Mouse (Mus musculus) T-helper 1 cell (primary cell): Measurements from ENCODE around the gene Blvrb.

Experiments
- in situ Hi-C: fragments of 300-600 bp; cut with MboI, MseI; formaldehyde crosslinking; loops from one replicate; pipeline ENCODE4 v1.15.1; 2025; ENCODE audit warnings: high pct_unique_total_duplicates

Blvrb gene

DNA sequence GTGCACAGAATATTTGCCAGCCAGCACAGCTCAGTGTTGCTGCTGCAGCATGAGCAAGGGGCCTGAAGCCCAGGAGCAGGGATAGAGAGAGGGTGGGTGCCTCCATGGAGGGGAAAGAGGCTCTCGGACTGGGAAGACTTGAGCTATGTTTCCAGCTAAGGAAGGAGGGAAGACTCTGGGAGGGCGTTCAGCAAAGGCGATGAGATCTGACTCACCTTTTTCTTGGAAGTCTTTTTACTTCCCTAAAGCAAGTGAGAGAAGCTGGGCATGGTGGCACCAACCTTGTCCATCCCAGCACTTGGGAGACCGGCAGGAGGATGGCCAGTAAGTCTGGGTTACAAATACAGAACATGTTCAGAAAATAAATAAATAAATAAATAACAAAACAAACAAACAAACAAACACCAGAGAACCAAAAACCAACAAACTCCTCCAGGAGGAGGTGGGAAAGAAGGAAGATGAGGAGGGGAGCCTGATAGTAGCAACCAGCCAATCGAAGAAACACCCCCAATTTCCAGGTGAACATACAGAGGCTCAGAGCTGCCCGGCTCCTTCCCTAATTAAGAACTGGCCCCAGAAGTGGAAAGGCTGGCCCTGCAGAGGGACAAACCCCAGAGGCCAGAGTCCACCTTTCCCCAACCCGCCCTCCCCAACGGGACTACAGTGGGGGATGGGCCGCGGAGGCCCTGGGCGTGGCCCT is 33.3 kb downstream of the Blvrb start:
- in situ Hi-C loops = loop anchor here (5.0 kb wide), 1 partner anchor 34 kb away; the partner anchor contains the start of genes Blvrb and Sptbn4

DNA sequence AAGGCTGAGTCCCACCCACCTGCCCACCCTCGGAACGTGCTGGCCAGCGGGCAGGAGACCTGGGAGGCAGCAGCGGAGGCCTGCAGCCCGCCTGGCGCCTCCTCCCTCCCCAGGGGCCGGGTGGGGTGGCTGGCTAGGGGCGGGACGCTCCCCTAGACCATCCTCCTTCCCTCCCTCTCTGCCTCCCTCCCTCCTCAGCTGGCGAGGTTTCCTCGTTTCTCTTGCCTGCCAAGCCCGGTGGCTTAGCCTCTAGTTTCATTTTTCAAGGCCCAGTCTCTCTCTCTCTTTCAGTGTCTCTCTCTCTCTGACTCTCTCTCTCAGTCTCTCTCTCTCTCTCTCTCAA is 33.8 kb downstream of the Blvrb start:
- in situ Hi-C loops = loop anchor here (5.0 kb wide), 1 partner anchor 34 kb away; the partner anchor contains the start of genes Blvrb and Sptbn4

DNA sequence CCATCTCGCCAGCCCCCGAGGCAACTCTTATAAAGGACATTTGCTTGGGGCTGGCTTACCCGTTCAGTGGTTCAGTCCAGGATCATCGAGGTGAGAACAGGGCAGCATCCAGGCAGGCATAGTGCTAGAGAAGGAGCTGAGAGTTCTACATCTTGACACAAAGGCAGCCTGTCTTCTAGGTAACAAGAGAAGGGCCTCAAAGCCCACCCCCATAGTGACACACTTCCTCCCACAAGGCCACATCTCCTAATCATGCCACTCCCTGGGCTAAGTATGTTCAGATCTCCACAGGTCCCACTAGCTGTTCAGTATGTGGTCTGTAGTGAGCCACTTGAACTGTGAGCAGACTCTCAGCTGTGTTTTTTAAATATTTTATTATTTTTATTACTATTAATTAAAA is 36.1 kb downstream of the Blvrb start:
- in situ Hi-C loops = loop anchor here (5.0 kb wide), 1 partner anchor 37 kb away; the partner anchor contains the start of genes Blvrb and Sptbn4

DNA sequence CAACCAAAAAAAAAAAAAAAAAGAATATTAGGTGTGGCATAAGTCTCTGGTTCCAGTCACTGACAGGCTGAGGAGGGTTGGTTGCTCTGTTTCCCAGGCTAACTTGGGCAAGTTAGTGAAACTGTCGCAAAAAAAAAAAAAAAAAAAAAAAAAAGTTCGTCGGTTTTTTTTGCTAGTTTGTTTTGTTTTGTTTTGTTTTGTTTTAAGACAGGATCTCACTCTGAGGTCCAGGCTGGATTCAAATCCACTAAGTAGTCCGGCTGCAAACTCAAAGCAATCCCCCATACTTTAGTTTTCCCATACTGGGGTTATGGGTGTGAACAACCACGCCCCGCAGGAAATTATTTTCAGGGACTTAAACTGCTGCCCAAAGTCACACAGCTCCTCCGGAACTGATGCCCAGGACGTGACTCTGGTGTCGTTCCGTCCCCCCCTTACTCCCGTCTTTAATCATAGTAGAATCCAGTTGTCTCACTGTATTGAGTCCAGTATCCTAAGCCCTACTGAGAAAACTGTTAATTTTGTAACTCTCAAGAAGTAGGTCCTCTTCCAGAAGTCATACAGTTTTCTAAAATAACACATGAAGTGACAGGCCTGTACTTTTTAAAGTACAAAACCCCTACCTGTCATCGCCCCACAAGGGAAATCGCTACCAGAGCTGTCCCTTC is 38.5 kb downstream of the Blvrb start:
- in situ Hi-C loops = no loop called here

DNA sequence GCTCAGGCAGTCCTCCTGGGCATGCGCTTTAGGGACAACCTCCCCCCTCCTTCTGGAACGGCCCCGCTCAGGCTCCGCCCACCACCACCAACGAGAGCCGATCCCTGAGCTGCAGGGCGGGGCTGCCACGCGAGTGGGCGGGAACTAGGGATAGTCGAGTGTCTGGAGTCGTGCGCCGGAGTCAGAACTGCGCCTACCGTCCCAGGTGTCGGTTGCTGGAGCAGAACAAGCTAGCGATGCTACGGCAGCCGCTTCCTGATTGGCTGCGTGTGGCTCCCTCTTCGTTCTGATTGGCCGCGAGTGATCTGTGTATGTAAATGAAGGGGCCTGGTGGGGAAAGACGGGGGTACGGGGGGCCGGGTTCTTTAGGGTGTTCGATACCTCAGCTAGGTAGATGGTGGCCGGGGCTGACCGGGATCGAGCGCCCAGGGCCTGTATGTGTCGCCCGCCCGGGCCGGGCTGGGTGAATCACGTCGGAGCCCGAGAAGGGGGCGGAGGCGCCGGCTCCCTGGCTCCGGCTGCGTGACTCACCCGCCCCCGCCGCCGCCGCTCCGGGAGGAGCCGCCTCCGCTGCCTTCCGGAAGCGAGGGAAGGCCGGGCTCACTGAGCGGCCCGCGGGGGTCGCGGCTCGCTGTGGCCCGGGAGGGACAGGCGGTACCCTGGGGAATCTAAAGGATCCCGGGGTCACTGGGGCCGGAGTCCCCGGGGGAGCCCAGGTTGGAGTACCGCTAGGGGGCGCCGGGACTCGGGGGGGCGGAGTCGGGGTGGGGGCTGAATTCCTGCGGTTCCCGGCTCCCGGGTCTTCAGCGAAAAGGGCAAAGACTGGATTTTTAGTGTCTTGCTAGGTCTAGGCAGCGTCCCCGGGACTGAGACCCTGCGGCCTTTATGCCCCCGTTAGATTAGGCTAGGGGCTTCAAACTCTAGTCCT is 39.3 kb downstream of the Blvrb start, which contains the start of gene Sertad1:
Sertad1 (plus strand) TSS at position 141 of the 928 bp plus-strand sequence.
- in situ Hi-C loops = no loop called here

DNA sequence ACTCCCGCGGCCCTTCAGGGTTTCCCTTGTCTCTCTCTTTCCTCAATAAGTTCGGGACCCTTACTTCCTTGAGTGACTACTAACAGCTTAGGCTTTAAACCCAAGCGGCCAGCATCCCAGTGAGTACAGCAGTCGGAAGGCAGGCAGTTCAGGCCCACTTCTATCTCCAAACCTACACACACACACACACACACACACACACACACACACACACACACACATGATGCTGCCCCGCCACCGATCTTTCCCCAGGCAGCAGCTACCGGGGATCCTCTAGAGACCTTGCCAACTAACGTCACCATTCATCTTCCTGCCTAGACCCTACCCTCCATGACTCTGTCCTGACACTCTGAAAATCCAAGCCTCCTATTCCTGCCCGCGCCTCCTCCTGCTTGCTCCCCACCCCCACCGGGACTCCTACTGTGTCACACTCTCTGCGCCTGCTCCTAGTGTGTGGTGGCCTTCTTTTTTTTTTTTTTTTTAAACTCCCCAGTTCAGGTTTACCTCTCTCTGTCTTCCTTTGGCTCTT is 40.0 kb downstream of the Blvrb start:
- in situ Hi-C loops = no loop called here

DNA sequence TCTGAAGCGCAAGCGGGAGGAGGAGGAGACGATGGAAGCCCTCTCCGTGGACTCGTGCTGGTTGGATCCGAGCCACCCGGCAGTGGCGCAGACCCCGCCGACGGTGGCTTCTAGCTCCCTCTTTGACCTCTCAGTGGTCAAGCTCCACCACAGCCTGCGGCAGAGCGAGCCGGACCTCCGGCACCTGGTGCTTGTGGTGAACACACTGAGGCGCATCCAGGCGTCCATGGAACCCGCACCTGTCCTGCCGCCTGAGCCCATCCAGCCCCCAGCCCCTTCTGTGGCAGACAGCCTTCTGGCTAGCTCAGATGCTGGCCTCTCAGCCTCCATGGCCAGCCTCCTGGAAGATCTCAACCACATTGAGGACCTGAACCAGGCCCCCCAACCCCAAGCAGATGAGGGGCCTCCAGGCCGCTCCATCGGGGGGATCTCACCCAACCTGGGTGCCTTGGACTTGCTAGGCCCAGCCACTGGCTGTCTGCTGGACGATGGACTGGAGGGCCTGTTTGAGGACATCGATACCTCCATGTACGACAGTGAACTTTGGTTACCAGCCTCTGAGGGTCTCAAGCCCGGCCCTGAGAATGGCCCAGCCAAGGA is 41.6 kb downstream of the Blvrb start:
- in situ Hi-C loops = no loop called here

DNA sequence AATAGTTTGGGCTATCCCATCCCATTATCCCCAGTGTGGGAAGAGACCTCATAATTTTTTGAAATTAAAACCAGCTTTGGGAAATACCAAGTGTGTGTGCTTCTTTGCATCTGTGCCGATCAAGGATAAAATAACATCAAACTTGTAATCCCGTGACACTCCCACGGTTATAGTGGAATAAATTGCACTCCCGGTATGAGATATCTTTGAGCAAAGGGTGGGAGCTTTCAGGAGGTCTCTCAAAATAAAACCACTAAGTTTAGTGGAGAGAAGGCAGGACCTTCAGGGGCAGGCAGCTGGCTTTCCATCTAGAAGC is 42.4 kb downstream of the Blvrb start:
- in situ Hi-C loops = no loop called here

DNA sequence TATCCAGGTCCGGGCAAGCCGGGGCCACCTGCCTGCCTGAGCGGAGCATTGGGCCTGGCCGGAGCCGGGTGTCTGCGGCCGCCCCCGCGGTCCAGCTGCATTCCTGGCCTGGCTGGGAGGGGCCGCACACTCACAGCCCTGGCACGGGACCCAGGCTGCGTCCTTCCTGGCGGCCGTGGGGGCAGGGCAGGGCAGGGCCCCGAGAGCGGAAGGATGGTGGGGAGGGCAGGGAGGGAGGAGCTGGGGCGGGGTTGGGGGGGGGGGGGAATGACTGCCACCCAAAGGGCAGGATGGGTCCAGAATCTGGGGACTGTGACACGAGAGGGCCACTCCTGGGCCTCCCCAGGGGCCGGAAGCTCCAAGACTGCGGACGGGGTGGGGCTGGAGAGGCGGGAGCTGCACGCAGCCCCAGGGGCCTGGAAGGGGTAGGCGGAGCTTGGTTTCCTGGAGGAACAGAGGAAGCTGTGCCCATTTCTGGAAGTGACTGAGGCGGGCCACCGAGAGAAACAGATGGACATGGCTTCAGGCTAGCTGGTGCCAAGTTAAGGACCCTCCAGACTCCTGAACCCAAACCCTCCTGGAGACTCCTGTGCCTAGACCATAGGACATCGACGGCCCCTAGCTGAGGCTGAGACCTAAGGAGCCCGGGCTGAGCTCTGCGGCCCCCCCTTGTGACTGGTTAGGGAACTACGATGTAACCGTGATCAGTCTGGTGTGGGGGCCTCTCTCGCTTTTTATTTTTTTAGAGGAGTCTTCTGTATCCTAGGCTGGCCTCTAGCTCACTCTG is 43.0 kb downstream of the Blvrb start:
- in situ Hi-C loops = no loop called here

DNA sequence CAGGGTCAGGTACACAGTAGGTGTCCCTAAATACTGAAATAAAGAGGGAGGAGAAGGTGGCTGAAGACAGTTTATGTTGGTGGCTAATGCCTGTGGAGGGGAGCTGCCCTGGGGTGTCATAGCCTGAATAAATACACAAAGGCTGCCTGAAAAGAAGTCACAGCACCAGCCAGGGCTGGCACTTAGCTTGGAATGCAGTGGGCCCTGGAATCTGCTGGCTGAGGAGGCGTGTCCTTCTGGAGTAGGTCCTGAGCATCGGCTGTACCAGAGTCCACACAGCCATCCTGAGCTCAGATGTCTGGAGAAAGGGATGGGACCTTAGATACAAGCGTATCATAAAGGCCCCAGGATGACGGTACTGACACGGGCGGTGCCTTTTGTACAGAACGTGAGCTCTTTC is 44.1 kb downstream of the Blvrb start:
- in situ Hi-C loops = no loop called here

DNA sequence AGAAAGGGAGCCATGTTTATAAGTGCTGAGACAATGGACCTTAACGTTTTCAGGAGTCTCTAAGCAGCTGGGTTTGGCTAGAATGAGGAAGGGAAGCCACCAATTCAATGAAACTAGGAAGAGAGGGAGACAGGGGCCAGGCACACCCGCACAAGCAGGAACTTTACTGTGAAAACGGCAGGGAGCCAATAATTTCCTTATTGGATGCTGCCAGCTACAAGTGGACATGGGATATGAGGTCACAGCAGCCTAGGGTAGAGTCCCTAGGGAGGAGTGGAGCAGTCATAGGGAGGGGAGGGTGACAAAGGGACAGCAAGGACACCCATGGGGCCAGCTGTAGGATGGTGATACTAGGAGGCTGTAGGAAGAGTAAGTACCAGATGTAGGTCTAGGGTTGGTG is 45.2 kb downstream of the Blvrb start:
- in situ Hi-C loops = no loop called here

DNA sequence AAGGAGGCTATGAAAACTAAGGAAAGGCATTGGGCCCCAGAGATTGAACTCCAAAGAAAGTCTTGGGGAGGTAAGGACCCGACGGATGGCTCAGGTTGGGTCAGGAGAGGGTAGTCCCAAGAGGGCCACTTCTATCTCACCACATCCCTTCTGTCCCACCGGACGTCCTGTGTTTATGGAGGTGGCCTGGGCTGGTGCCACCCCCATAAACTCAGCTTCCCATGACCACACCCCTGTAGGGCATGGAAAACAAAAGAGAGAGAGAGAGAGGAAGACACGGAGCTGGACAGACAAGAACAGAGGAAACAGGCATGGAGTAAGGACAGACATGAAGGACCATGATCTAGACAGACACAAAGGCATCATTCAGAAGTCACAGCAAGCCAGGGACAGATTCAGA is 45.7 kb downstream of the Blvrb start:
- in situ Hi-C loops = no loop called here

DNA sequence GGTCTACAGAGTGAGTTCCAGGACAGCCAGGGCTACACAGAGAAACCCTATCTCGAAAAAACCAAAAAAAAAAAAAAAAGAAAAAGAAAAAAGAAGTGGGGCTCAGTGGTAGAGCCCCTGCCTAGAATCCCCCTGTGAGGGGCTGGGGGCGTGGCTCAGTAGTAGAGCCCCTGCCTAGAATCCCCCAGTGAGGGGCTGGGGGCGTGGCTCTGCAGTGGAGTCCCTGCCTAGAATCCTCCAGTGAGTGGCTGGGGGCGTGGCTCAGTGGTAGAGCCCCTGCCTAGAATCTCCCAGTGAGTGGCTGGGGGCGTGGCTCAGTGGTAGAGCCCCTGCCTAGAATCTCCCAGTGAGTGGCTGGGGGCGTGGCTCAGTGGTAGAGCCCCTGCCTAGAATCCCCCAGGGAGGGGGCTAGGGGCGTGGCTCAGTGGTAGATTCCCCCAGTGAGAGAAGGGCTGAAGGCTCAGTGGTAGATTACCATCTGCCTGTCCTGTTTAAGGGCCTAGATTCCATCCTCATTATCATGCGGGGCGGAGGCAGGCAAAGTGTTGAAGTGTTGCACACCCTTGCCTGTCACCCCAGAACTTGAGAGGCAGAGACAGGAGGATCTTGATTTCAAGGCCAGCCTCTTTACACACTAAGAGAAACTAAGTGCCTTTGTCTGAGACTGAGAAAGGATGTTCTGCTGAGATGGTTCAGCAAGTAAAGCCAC is 47.0 kb downstream of the Blvrb start:
- in situ Hi-C loops = loop anchor here (5.0 kb wide), 1 partner anchor 102 kb away; no protein-coding TSS in a partner anchor

DNA sequence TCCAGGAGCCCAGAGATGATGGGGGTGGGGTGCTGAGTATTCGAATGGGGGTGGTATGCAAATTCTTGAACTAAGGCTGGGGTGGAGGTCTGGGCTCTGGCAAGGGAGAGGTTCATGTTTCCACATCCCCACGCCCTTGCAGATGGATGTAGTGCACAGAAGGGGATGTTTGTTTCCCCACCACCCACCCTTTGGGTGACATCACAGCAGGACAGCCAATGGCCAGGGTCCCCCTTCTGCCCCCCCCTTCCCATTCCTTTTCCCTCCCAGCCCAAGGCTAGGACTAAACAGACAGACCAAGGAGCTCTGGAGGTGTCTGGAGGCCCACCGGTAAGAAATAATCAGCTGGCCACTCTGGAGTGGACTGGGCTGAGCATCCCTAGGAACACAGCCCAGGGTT is 51.3 kb downstream of the Blvrb start, which contains the start of gene Prx:
Prx (plus strand) TSS at position 289 of the 400 bp plus-strand sequence.
- in situ Hi-C loops = loop anchor here (5.0 kb wide), 1 partner anchor 98 kb away; no protein-coding TSS in a partner anchor

DNA sequence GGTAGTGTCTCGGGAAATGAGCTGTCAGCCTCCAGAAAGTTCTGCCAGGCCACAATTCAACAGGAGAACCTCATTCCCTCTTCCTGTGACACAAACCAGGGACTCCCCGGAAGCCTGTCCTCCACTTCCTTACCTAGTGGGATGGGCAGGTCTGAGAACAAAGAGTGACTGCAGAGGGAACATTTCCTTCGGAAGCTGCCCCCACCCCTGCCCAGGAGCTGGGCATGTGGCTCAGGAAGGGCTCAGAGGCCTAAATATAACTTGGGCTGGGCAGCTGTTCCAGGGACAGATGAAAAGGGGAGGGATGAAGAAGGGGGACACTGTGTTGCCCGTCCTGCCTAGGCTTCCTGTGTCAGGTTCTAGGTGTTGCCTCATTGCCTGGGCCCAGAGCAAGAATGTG is 53.8 kb downstream of the Blvrb start:
- in situ Hi-C loops = no loop called here

DNA sequence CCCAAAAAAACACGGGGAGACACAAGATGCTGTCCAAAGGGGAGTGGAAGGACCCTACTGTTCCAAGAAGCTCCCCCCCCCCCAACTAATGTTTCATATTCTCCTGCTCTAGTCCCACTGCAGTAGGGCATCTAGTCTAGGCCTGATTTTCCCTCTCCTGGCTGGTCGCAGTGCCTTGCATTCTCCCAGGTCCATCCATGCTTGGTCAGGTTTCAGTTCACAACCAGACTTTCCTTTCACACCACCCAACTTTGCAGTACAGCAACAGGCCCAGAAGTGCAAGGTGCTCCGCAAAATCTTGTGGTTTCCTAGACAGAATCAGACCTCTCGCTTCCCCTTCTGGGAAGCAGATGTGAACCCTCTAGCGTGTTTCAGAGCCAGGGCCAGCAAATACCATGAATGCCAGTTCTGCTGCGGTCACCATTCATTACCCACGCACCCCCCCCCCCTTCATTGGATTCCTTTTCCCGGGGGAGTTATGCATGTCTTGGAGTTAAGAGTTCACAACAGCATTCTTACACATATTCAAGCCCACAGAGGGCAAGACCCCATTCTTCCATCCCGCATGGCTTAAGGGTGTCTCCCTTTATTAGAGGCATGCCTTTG is 59.1 kb downstream of the Blvrb start:
- in situ Hi-C loops = no loop called here

DNA sequence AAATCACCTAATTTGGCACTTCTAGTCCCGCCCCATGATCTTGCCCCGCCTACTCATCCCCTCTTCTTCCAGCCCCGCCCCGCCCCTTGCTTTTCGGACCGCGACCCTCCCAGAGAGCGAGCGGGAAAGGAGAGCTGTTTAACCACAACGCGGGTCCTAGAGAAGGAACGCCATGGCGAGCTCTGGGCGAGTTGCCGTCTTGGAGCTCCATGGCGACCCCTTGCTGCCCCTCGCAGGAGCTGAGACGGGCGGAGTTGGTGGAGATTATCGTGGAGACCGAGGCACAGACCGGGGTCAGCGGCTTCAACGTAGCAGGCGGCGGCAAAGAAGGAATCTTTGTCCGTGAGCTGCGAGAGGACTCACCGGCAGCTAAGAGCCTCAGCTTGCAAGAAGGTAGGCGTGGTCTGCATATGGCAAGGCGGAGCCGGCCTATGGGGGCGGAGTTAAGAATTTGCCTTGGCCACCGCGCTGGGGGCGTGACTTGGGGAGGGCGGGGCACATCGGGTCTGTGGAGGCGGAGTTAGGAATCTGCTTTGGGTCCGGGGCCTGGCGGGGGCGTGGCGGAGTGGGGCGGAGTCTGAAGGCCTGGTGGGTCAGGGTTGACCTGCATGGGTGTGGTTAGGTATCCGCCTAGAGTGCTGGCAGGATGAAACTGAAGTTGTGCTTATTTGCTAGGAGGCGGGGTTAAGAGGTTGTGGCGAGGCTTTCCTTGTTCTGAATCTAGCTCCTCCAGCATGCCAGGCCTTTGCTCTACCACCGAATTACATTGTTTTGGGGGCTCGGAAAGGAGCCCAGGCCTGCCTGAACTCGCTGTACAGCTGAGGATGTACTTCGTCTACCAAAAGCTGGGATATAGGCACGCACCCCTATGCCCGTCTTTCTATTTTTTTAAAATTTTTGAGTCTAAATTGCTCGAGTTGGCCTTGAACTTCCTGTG is 60.2 kb downstream of the Blvrb start:
- in situ Hi-C loops = no loop called here

DNA sequence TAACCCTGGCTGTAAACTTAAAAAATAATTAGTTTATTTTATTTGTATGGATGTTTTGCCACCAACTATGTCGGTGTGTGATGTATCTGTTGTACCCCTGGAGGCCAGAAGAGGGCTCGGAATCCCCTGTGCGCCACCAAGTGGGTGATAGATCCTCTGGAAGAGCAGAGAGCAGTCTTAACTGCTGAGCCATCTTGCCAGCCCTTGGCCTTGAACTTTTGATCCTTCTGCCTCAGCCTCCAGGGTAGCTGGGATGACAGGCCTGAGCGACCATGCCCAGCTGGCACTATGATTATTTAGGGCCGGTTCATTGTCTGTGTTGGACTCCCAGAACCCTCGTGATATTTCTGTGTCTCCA is 60.8 kb downstream of the Blvrb start:
- in situ Hi-C loops = no loop called here

DNA sequence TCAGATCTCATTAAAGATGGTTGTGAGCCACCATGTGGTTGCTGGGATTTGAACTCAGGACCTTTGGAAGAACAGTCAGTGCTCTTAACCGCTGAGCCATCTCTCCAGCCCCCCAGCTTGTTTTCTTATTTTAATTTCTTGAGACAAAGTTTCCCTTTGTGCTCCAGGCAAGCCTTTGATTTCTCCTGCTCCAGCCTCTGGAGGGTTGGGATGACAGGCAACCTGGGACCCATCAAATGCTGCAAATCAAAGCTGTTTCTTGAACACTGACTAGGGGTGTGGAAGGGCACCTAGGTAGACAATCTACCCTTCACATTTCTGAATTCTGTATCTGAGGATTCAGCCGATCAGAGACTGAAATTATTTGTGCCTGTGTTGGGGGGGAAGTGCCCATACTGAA is 63.0 kb downstream of the Blvrb start:
- in situ Hi-C loops = no loop called here
